Mouse (Mus musculus): ENCODE measurements around the gene Mdga2. TPM values are rescaled to one million over a fixed set of nuclear protein-coding genes. Genes with fewer than 3 reads are reported as not detected.

Gene Mdga2
- polyA plus RNA-seq, 1 experiment from 2014 or later, result 0.07 TPM

DNA sequence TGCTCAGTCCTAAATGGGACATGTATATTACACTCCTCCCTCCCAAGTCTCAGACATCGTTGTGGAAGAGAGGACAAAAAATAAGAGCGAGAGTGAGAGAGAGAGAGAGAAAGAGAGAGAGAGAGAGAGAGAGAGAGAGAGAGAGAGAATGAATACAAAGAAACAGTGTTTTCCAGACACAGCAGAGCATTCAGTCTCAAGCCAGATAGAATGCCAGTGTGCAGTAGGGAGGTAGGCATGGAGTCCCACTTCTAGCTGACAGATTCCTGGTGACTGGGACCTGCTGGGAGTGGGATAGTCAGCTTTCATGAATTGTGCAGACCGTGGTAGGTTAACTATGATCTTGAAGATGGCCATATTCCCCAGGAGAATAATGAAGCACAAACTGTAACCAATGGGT is 542.8 kb downstream of the Mdga2 start:
- Histone ChIP-seq H3K9ac (no peak overlapping the region), H3K4me2 (no peak overlapping the region), H3K4me3 (replicated peaks) (no peak overlapping the region), H3K27ac (replicated peaks) (no peak overlapping the region), H3K27me3 (no peaks in the 10 kb centered on the region), H3K9me3 (replicated peaks) (no peaks in the 10 kb centered on the region), H3K36me3 (replicated peaks) (no peaks in the 10 kb centered on the region), H3K4me1 (replicated peaks) (no peaks in the 10 kb centered on the region)
- WGBS (ENCODE audit: insufficient replicate concordance), result 61% methylated on average over 3 of the region's 3 CpGs
- no peak for ATAC-seq (ENCODE audit: insufficient read depth)

- H3K4me3 ChIP-seq (replicated peaks), result no peak overlapping the region
- H3K27ac ChIP-seq (replicated peaks), result no peak overlapping the region
- no peaks in the 10 kb centered on the region for H3K4me1 ChIP-seq (replicated peaks)
- ATAC-seq (ENCODE audit: insufficient read depth), result no peak
- H3K4me2 ChIP-seq, result no peak overlapping the region
- H3K27me3 ChIP-seq, result no peaks in the 10 kb centered on the region
- 61% methylated on average over 12 of the region's 12 CpGs for WGBS (ENCODE audit: insufficient replicate concordance)
- no peak overlapping the region for H3K9ac ChIP-seq
- no peaks in the 10 kb centered on the region for H3K36me3 ChIP-seq (replicated peaks)
- no peaks in the 10 kb centered on the region for H3K9me3 ChIP-seq (replicated peaks)
These were observed 573.5 kb downstream of the Mdga2 start for GRCm38 (mm10) chr12:66648605-66649552.

GRCm38 (mm10) chr12:66640408-66640807 is 581.9 kb downstream of the Mdga2 start:
- H3K27me3 ChIP-seq, result no peaks in the 10 kb centered on the region
- H3K36me3 ChIP-seq (replicated peaks), result no peaks in the 10 kb centered on the region
- 36% methylated on average over 1 of the region's 1 CpGs for WGBS (ENCODE audit: insufficient replicate concordance)
- H3K27ac ChIP-seq (replicated peaks), result no peak overlapping the region
- no peaks in the 10 kb centered on the region for H3K4me1 ChIP-seq (replicated peaks)
- H3K4me3 ChIP-seq (replicated peaks), result no peak overlapping the region
- H3K4me2 ChIP-seq, result no peak overlapping the region
- no peaks in the 10 kb centered on the region for H3K9me3 ChIP-seq (replicated peaks)
- ATAC-seq (ENCODE audit: insufficient read depth), result no peak
- H3K9ac ChIP-seq, result no peak overlapping the region

DNA sequence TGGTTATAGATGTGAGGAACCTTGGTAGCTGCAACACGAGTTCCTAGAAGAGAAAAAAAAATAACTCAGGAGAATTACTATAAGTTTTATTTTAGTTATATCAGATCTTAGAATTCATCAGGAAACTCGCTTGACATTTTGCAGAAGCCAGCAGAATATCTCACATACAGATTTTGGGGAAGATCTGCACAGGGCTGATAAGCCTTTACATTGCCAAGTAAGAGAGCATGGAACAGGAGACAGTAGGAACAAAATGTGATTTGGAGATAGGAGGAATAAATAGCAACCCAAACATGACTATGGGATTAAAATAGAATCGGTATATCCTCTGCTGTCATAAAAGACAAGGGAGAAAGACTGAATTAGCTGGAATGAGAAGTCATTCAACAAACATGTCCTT is 602.4 kb downstream of the Mdga2 start:
- no peak overlapping the region for H3K4me2 ChIP-seq
- H3K9ac ChIP-seq, result no peak overlapping the region
- H3K4me3 ChIP-seq (replicated peaks), result no peak overlapping the region
- ATAC-seq (ENCODE audit: insufficient read depth), result no peak
- no peak overlapping the region for H3K27ac ChIP-seq (replicated peaks)
- no peaks in the 10 kb centered on the region for H3K36me3 ChIP-seq (replicated peaks)
- H3K27me3 ChIP-seq, result no peaks in the 10 kb centered on the region
- no peaks in the 10 kb centered on the region for H3K9me3 ChIP-seq (replicated peaks)
- 23% methylated on average over 3 of the region's 3 CpGs for WGBS (ENCODE audit: insufficient replicate concordance)
- H3K4me1 ChIP-seq (replicated peaks), result no peaks in the 10 kb centered on the region

- Histone ChIP-seq H3K4me3 (replicated peaks) (no peak overlapping the region), H3K9ac (no peak overlapping the region), H3K36me3 (replicated peaks) (no peaks in the 10 kb centered on the region), H3K9me3 (replicated peaks) (no peaks in the 10 kb centered on the region), H3K4me2 (no peak overlapping the region), H3K4me1 (replicated peaks) (no peaks in the 10 kb centered on the region), H3K27me3 (no peaks in the 10 kb centered on the region), H3K27ac (replicated peaks) (no peak overlapping the region)
- no peak for ATAC-seq (ENCODE audit: insufficient read depth)
- 53% methylated on average over 1 of the region's 1 CpGs for WGBS (ENCODE audit: insufficient replicate concordance)
These were observed 630.6 kb downstream of the Mdga2 start for GRCm38 (mm10) chr12:66591617-66592230.

- Histone ChIP-seq H3K9me3 (replicated peaks) (no peaks in the 10 kb centered on the region), H3K27ac (replicated peaks) (no peak overlapping the region), H3K4me1 (replicated peaks) (no peaks in the 10 kb centered on the region), H3K4me2 (no peak overlapping the region), H3K9ac (no peak overlapping the region), H3K36me3 (replicated peaks) (no peaks in the 10 kb centered on the region), H3K27me3 (no peaks in the 10 kb centered on the region), H3K4me3 (replicated peaks) (no peak overlapping the region)
- WGBS (ENCODE audit: insufficient replicate concordance), result 59% methylated on average over 1 of the region's 1 CpGs
- ATAC-seq (ENCODE audit: insufficient read depth), result no peak
These were observed 657.0 kb downstream of the Mdga2 start for GRCm38 (mm10) chr12:66565396-66565795.

GRCm38 (mm10) chr12:66556846-66557245 is 665.5 kb downstream of the Mdga2 start:
- H3K27me3 ChIP-seq, result no peaks in the 10 kb centered on the region
- no peaks in the 10 kb centered on the region for H3K9me3 ChIP-seq (replicated peaks)
- WGBS (ENCODE audit: insufficient replicate concordance), result 56% methylated on average over 3 of the region's 3 CpGs
- no peak overlapping the region for H3K4me3 ChIP-seq (replicated peaks)
- no peak overlapping the region for H3K4me2 ChIP-seq
- H3K4me1 ChIP-seq (replicated peaks), result no peaks in the 10 kb centered on the region
- no peak overlapping the region for H3K27ac ChIP-seq (replicated peaks)
- H3K9ac ChIP-seq, result no peak overlapping the region
- ATAC-seq (ENCODE audit: insufficient read depth), result no peak
- H3K36me3 ChIP-seq (replicated peaks), result no peaks in the 10 kb centered on the region

GRCm38 (mm10) chr12:66556178-66556820 is 666.0 kb downstream of the Mdga2 start:
- Histone ChIP-seq H3K9ac (no peak overlapping the region), H3K4me1 (replicated peaks) (no peaks in the 10 kb centered on the region), H3K4me2 (no peak overlapping the region), H3K27ac (replicated peaks) (no peak overlapping the region), H3K36me3 (replicated peaks) (no peaks in the 10 kb centered on the region), H3K9me3 (replicated peaks) (no peaks in the 10 kb centered on the region), H3K27me3 (no peaks in the 10 kb centered on the region), H3K4me3 (replicated peaks) (no peak overlapping the region)
- no peak for ATAC-seq (ENCODE audit: insufficient read depth)
- 59% methylated on average over 2 of the region's 2 CpGs for WGBS (ENCODE audit: insufficient replicate concordance)

DNA sequence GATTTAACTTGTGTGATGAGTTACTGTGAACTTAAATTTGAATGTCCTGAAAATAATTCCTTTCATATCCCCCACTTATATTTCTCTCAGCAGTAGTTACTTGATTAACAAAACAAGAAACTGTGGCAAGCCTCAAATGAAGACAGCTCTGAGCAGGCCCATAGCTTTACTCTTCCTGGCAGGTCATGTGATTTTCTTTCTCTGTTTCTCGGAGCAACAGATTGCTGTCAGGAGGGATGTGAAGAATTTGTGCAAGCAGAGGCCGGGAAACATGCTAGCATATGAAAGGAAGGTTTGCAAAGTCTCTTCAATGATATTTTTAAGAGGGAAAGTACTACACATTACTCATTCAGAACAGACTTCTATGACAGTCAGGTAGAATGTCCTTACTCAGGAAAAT is 697.4 kb downstream of the Mdga2 start:
- Histone ChIP-seq H3K4me3 (replicated peaks) (no peak overlapping the region), H3K9ac (no peak overlapping the region), H3K9me3 (replicated peaks) (no peaks in the 10 kb centered on the region), H3K4me2 (no peak overlapping the region), H3K27ac (replicated peaks) (no peak overlapping the region), H3K27me3 (no peaks in the 10 kb centered on the region), H3K4me1 (replicated peaks) (no peaks in the 10 kb centered on the region), H3K36me3 (replicated peaks) (no peaks in the 10 kb centered on the region)
- no peak for ATAC-seq (ENCODE audit: insufficient read depth)
- WGBS (ENCODE audit: insufficient replicate concordance), result 50% methylated on average over 2 of the region's 2 CpGs

DNA sequence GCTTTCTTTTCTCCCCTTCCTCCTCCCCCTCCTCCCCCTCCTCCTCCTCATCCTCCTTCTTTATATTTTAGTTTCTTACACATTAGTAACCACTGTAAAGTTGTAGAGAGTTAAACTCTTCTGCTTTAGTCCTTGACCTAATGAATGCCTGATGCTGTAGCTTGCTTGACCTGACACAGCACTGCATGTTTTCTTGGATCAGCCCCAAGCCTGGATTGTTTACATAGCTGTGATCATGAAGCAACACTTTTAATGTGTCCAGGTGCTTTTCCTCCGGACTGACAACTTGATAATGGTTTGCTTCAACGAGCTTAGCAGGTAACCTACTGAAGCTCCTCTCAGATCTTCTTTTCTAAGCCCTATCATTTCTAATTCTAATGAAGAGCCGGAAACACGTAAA is 723.1 kb downstream of the Mdga2 start:
- no peak overlapping the region for H3K9ac ChIP-seq
- H3K4me1 ChIP-seq (replicated peaks), result no peaks in the 10 kb centered on the region
- H3K4me3 ChIP-seq (replicated peaks), result no peak overlapping the region
- no peak overlapping the region for H3K27ac ChIP-seq (replicated peaks)
- no peak for ATAC-seq (ENCODE audit: insufficient read depth)
- no peaks in the 10 kb centered on the region for H3K9me3 ChIP-seq (replicated peaks)
- no peaks in the 10 kb centered on the region for H3K36me3 ChIP-seq (replicated peaks)
- H3K27me3 ChIP-seq, result no peaks in the 10 kb centered on the region
- 58% methylated on average over 4 of the region's 4 CpGs for WGBS (ENCODE audit: insufficient replicate concordance)
- H3K4me2 ChIP-seq, result no peak overlapping the region

GRCm38 (mm10) chr12:66470868-66471267 is 751.5 kb downstream of the Mdga2 start:
- 61% methylated on average over 4 of the region's 4 CpGs for WGBS (ENCODE audit: insufficient replicate concordance)

More at GRCm38 (mm10) chr12:66470868-66471267, 751.5 kb downstream of the Mdga2 start:
- H3K9me3 ChIP-seq (replicated peaks), result no peaks in the 10 kb centered on the region
- no peak for ATAC-seq (ENCODE audit: insufficient read depth)
- H3K36me3 ChIP-seq (replicated peaks), result no peaks in the 10 kb centered on the region
- no peak overlapping the region for H3K4me3 ChIP-seq (replicated peaks)
- H3K9ac ChIP-seq, result no peak overlapping the region
- no peaks in the 10 kb centered on the region for H3K27me3 ChIP-seq
- H3K4me1 ChIP-seq (replicated peaks), result no peaks in the 10 kb centered on the region
- H3K27ac ChIP-seq (replicated peaks), result no peak overlapping the region
- H3K4me2 ChIP-seq, result no peak overlapping the region

All from liver, embryonic 15.5 days (tissue).